Mouse (Mus musculus) C2C12 (cell line): ENCODE measurements around the gene Eef1akmt1.

Experiments
- CEBPB ChIP-seq: IDR thresholded peaks from one replicate; pipeline ENCODE4 v1.6.1; 2011; ENCODE audit warnings: low read depth, mild to moderate bottlenecking, control low read depth, moderate library complexity
- CTCF ChIP-seq: IDR thresholded peaks from one replicate; pipeline ENCODE4 v1.5.1; 2011; ENCODE audit not compliant: control insufficient read depth, insufficient read depth, insufficient read length
- FOSL1 ChIP-seq: IDR thresholded peaks from one replicate; pipeline ENCODE4 v1.8.0; 2011; ENCODE audit warnings: mild to moderate bottlenecking, low read length; ENCODE audit not compliant: poor library complexity, insufficient read depth, severe bottlenecking
- MAX ChIP-seq: IDR thresholded peaks from one replicate; pipeline ENCODE4 v1.6.1; 2011; ENCODE audit warnings: mild to moderate bottlenecking, control low read depth
- MYOD1 ChIP-seq: IDR thresholded peaks from one replicate; pipeline ENCODE4 v1.6.1; 2011; ENCODE audit warnings: low read depth; ENCODE audit not compliant: control insufficient read depth, insufficient read length
- MYOG ChIP-seq: IDR thresholded peaks from one replicate; pipeline ENCODE4 v1.6.1; 2011; ENCODE audit not compliant: control insufficient read depth, insufficient read length; ENCODE audit errors: extremely low read depth
- USF1 ChIP-seq: IDR thresholded peaks from one replicate; pipeline ENCODE4 v1.6.1; 2011; ENCODE audit warnings: low read depth, mild to moderate bottlenecking, control low read depth, moderate library complexity

DNA sequence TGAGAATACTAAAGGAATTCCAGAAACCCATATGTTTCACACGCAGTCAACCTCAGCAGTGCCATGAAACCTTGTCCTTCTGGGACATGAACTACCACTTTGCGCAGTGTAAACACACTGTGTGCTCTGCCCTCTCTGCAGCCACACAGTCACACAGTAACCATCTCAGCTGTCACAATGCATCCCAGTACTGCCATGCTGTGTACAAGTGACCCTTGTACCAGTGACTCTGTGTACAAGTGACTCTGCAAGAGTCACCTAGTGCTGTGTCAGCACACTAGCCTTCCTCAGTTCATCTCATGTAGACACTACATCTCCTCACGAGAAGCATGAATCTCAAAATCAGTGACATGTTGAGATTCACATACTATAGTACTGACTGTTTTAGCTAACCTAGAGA lies 38.8 kb downstream of the Eef1akmt1 start:
- TF ChIP-seq CTCF (no peak), USF1 (no peak), MAX (no peak), MYOD1 (no peak), MYOG (no peak), CEBPB (no peak), FOSL1 (no peak)
